Mouse (Mus musculus) lung, embryonic 15.5 days (tissue): ENCODE results near the gene Tmprss11c. TPM values are rescaled to one million over a fixed set of nuclear protein-coding genes. Genes with fewer than 3 reads are reported as not detected.

ENCODE experiments used
- ATAC-seq: fragments of 200-750 bp; cut with Nextera tagmentation; 2 replicates; pipeline ENCODE4 v1.8.0; 2017; ENCODE audit warnings: moderate number of reproducible peaks, borderline replicate concordance; ENCODE audit not compliant: low FRiP score, low TSS enrichment; ENCODE audit errors: extremely low read depth
- H3K27ac ChIP-seq: fragments of 300-500 bp; sonication (generic); 2 replicates; pipeline ENCODE4 v1.5.1; 2015; ENCODE audit warnings: moderate library complexity, mild to moderate bottlenecking, inconsistent platforms
- H3K27me3 ChIP-seq: fragments of 300-500 bp; sonication (generic); 2 replicates; pipeline ENCODE4 v1.6.1; 2015; ENCODE audit warnings: inconsistent platforms
- H3K36me3 ChIP-seq: fragments of 300-500 bp; sonication (generic); 2 replicates; pipeline ENCODE4 v1.6.1; 2015; ENCODE audit warnings: inconsistent platforms
- H3K4me1 ChIP-seq: fragments of 300-500 bp; sonication (generic); 2 replicates; pipeline ENCODE4 v1.6.1; 2015; ENCODE audit warnings: inconsistent platforms
- H3K4me2 ChIP-seq: fragments of 300-500 bp; sonication (generic); 2 replicates; pipeline ENCODE4 v1.6.1; 2015; ENCODE audit warnings: inconsistent platforms, mild to moderate bottlenecking, moderate library complexity
- H3K4me3 ChIP-seq: fragments of 300-500 bp; sonication (generic); 2 replicates; pipeline ENCODE4 v1.5.1; 2015; ENCODE audit warnings: mild to moderate bottlenecking, inconsistent platforms
- H3K9ac ChIP-seq: fragments of 300-500 bp; sonication (generic); 2 replicates; pipeline ENCODE4 v1.6.1; 2015; ENCODE audit warnings: inconsistent platforms
- H3K9me3 ChIP-seq: fragments of 300-500 bp; sonication (generic); 2 replicates; pipeline ENCODE4 v1.6.1; 2016; ENCODE audit warnings: inconsistent platforms
- WGBS: fragments of 180-500 bp; shearing (Covaris S2); methylation state at CpG from one replicate; pipeline ENCODE4 v1.1.7; 2015; 5-methylcytosine and 5-hydroxymethylcytosine counted together
- polyA plus RNA-seq: library from polyadenylated mRNA; unstranded; fragments of >200 nt; fragmentation: Nextera tagmentation; extraction: Ambion mirVana; gene quantifications from 2 replicates; pipeline ENCODE4 v1.2.1, GENCODE M21; 2015

The Tmprss11c gene
- polyA plus RNA-seq, 1 experiment from 2014 or later, result not detected

DNA sequence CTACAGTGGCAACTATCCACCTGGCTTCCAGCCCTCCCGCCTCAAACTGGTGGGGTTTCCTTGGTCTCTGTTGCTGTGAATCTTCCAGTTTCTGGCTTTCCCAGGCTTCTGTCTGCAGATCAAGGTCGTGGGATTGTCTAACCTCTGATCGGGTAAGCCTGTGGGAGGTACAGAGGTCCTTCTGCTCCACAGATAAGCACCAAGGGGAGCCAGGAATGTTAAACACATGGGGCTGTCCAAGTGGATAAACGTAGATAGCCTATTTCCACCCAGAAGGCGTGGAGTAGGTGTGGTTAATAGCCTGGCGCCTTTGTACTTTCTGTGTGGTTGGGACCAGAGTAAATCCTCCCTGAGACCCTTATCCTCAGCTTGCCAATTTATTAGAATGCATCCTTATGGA is 101.7 kb downstream of the Tmprss11c start:
- Histone ChIP-seq H3K4me1 (no peaks in the 10 kb centered on the region), H3K4me2 (no peak overlapping the region), H3K4me3 (no peak overlapping the region), H3K36me3 (no peaks in the 10 kb centered on the region), H3K9ac (no peak overlapping the region), H3K9me3 (no peaks in the 10 kb centered on the region), H3K27ac (no peak overlapping the region), H3K27me3 (no peaks in the 10 kb centered on the region)
- no peak for ATAC-seq
- WGBS, result 48% methylated on average over 6 of the region's 6 CpGs

Other genes with a start within 250 kb of the Tmprss11c start
- 35.5 and 38.5 TPM in 2 replicates for gene Cenpc1, start 223.7 kb downstream of the Tmprss11c start, polyA plus RNA-seq
- 0.45 and 1.4 TPM in 2 replicates for gene Stap1, start 217.6 kb downstream of the Tmprss11c start, polyA plus RNA-seq
- 10.2 and 11.4 TPM in 2 replicates for gene Uba6, start 116.5 kb downstream of the Tmprss11c start, polyA plus RNA-seq
- gene Gnrhr, start 91.4 kb downstream of the Tmprss11c start, polyA plus RNA-seq, result 0.06 TPM in 1 of 2 replicates, not detected in the other
- 0.05 TPM in 1 of 2 replicates, not detected in the other for gene Tmprss11d, start 84.1 kb upstream of the Tmprss11c start, polyA plus RNA-seq
- gene Tmprss11a, start 179.7 kb upstream of the Tmprss11c start, polyA plus RNA-seq, result 0.08 TPM in 1 of 2 replicates, not detected in the other
- 0.14 TPM in 1 of 2 replicates, not detected in the other for gene Tmprss11g, start 229.3 kb upstream of the Tmprss11c start, polyA plus RNA-seq